Mouse (Mus musculus): ENCODE results near the gene Igfbp2.

The Igfbp2 gene

GRCm38 (mm10) chr1:72871697-72872411, 47.6 kb downstream of the Igfbp2 start:
- no peak for DNase-seq (ENCODE audit: low read depth, low spot score)

- no peak for DNase-seq (ENCODE audit: low read depth, low spot score)
Measured at GRCm38 (mm10) chr1:72872521-72872920, 48.2 kb downstream of the Igfbp2 start.

DNA sequence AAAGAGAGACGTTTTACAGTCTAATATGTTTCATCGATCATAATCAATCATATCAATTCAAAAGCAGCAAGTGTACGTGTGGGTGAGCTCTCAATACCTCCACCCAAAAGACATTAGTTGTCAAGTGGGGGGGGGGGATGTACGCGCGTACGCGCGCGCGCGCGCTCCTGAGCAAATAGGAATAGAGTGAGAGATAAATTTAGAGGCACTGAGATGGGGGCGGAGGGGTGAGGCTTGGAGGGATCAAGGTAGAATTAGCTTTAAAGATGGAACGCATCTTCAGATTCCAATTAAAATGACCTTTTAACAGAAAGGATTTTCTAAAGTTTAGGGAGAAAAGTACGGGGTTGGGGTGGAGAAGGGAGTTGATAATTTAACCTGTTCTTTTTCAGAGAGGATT, 48.8 kb downstream of the Igfbp2 start:
- no peak for DNase-seq (ENCODE audit: low read depth, low spot score)

GRCm38 (mm10) chr1:72873511-72874286, 49.4 kb downstream of the Igfbp2 start:
- no peak for DNase-seq (ENCODE audit: low read depth, low spot score)

DNA sequence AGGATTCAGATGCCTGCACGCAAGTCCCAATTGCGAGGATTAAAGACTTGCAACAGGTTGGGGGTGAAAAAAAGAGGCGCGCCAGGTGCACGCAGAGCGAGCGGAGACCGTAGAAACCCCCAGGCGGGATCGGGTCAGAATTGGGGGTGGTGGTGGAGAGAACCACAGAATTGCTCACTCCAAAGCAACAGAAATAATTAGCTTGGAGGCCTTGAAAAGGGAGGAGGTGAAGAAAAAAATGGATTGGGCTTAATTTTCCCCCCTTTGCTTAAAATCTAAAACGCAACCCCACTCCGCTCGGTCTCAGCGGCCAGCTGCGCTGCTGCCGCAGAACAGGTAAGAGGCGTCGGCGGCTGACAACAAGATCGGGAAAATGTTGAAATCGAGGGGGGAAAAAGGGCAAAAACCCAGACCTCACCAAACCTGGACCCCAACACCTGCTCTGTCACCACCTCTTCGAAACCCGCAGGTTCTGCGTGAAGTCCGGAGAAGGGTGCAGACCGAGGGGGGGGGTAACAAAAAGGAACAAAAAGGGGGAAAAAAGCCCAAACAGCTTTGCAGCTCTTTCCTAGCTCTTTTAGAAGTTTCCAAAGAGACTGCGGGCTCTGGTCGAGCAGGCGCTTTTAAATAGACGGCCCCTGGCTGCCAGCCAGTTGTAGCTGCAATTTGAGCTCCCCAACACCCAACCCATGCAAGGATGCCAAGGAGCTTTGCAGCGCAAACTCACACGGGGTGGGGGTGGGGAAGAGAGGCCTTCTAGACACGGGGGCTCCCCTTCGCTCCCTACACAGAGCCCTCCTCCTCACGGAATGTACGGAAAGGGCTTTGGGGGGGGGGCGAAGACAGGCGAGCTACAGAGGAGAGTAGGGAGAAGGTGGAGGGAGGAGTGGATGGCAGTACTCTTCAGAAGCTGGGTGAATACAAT, 50.2 kb downstream of the Igfbp2 start, which contains the start of gene Igfbp5:
Gene Igfbp5, minus strand, starts transcription at position 598 of the 925 bp plus-strand sequence.
- no peak for DNase-seq (ENCODE audit: low read depth, low spot score)

DNA sequence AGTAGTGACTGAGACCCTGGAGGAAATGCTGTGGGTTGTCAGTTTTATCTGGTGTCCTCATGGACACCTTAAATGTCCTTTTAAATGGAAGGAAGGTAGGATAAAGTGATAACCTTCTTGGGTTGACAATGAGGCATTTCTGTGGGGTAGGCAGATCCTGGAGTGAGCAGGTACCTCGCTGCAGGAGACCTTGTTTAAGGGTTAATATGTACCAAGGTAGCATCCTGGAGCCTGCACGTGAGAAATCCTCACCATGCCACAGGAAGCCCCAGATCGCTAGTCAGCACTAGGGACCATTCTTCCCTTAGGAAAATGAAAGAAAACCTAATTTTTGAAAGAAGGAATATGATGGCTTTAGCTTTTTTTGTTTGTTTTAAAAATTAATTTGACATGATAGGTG, 51.4 kb downstream of the Igfbp2 start:
- no peak for DNase-seq (ENCODE audit: low read depth, low spot score)

- no peak for DNase-seq (ENCODE audit: low read depth, low spot score)
Measured at GRCm38 (mm10) chr1:72876111-72876510, 51.8 kb downstream of the Igfbp2 start.

- no peak for DNase-seq (ENCODE audit: low read depth, low spot score)
Measured at GRCm38 (mm10) chr1:72877892-72878291, 53.6 kb downstream of the Igfbp2 start.

DNA sequence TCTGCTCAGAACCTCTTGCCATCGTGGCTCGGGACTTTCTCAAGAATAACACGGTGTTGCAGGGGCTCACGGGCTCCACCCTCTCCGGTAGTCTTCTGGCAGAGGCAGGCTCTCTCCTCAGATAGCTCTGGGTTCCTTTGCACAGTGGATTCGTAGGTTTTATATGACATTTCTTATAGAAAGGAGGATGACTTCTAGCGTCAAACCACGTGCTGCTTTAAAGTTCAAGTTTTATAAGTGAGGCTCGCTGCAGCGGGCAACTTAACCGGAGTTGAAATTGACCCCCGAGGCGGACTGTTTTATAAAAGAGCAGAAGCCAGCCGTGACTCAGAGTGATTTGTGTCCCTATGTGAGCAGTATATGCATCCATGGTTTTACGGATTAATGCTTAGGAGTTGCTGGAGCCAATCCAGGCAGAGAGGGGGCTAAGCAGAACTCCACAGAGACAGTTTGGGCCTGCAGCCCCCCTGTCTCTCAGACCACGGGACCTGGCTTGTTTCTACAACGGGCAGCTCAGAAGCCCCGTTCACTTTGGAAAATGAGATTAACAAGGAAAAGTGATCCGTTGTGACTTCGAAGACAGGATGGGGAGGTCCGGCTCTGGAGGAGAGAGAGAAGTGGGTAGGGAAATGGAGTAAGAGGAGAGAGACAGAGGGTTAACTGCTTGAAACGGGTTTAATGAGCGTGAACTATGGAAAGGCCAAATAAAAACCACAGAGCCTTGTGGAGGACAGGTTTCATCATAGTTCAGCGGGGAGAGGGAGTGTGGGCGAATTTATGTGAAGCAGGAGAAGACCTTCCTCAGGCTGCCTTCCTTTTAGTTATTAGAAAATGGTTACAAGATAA, 54.4 kb downstream of the Igfbp2 start:
- no peak for DNase-seq (ENCODE audit: low read depth, low spot score)

- DNase-seq (ENCODE audit: low read depth, low spot score), result no peak
Measured at GRCm38 (mm10) chr1:72879319-72879634, 55.0 kb downstream of the Igfbp2 start.

DNA sequence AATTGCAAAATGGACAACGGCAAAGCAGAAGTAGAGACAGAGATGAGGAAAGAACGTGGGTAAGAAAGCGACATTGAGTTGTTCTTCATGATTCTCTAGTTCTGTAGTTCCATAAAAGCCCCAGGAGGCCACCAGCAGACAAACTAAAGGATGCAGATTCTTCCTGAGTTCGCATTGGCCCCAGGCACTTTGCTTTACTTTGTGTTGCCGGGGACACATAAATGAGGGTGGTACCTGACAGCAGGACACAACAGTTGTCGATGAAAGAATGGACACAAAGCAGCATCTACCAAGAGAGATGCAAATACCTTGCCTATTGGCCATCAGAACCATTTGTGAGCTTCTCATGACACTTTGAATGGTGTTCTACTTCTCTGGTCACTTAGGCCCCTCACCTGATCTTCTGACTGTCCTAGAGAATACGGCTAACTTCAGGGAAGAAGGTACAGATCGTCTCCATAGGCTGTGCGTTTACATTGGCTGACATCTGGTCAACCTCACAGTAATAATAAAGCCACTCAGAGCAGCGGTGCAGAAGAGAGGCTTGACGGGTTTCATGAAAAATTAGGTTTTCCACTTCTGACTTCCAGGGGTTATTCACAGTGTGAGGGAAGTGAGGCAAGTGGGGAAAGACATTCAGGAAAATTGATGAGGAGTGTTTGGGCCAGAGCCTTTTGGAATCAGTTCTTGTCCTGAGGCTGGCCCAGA, 61.0 kb downstream of the Igfbp2 start:
- DNase-seq (ENCODE audit: low read depth, low spot score), result no peak

DNA sequence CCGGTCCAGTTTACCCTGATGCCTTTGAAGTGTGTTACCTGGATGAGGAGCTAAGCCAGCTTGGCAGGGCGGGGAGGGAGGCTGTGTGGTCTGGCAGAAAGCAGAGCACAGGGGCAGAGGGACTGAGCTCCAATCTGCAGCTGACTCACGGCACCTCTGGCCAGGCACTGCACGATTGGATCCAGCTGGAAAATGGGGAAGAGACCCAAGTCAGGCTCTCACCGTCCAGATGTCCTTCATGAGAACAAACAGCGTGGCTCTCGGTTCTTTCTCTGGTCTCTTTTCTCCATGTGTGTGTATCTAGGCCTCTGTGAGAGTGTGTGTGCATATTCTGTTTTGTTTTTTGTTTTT, 61.5 kb downstream of the Igfbp2 start:
- no peak for DNase-seq (ENCODE audit: low read depth, low spot score)

DNA sequence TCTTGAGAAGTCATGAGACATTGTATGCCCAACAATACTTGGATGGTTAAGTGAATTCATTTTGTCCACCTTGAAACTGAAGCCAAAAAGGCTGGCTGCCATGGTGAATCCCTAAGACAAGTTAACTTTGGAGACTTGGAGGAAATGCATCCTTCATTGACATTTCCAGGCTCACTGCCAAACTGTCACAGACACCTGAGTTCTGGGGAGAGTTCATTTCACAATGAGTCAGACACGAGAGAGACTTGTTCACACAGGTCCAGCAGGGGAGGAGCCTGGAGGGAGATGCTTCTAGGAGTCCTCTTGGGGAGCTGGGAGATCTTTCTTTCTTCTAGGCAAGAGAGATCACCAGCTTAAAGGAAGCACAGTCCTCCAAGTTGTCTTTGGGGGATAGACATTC, 63.6 kb downstream of the Igfbp2 start:
- no peak for DNase-seq (ENCODE audit: low read depth, low spot score)

DNA sequence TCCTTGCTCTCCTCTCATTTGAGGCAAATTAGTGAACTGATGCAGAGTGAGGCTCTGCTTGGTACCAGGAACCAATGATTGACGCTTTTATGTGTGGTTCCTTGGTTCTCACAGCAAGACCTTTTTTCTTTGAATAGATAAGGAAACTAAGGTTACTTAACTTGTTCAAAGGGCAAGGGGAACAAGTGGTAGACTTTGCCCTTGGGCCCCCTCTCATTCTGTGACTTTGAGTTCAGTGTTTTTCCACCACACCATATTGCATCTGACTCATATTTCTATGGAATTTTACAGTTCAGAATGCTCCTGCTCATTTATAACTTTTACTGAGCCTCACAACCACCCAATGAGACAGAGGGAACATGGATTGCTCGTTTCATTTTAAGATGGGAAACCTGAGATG, 71.5 kb downstream of the Igfbp2 start:
- no peak for DNase-seq (ENCODE audit: low read depth, low spot score)

All from WW6 (cell line).